Mouse (Mus musculus) left cerebral cortex, adult 18-20 months (tissue): ENCODE measurements around the gene Olfr1313. TPM values are rescaled to one million over a fixed set of nuclear protein-coding genes. Genes with fewer than 3 reads are reported as not detected.
"Not testable (repeated sequence)": the region's sequence is repeated elsewhere in the genome, so short reads cannot be mapped to it uniquely, and the experiment has no call there.

Source experiments
- DNase-seq, 2 experiments: peaks; one replicate each; pipeline ENCODE4 v3.0.0; 2021 to 2022; ENCODE audit warnings: low spot score in 2 of 2, mixed read lengths in 1 of 2
- long read RNA-seq, 2 experiments: library from polyadenylated mRNA; stranded (forward); transcript quantifications; one replicate each; pipeline ENCODE4 v2.0.0; 2021
- total RNA-seq, 2 experiments: library from RNA; stranded (reverse); gene quantifications; 2 replicates each; pipeline ENCODE4 v1.2.3; 2021

Gene Olfr1313
- total RNA-seq = not detected
- long read RNA-seq, experiment 1 = 0 reads
- long read RNA-seq, experiment 2 = 0 reads

GRCm38 (mm10) chr2:112077743-112078142, at the start of gene Olfr1313:
TSS of gene Olfr1313 (minus strand) at chr2:112077843.
- no peak for DNase-seq

DNA sequence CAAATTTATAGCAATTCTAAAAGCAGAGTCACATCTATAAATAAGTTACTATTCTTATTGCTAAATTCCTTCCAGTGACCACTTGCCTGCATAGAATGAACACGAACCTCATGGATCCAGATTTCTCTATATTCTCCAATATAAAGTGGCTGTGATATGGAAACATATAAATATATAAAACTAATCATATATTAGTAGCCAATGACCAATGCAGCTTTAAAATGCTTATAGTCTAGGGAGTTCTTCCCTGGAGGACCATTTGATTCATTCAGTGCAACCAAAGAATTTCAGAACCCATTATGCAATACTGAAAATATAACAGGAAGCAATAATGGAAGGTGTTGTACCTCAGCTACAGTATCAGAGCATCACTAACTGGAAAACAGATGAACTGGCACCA, 37.7 kb upstream of the Olfr1313 start, which contains the start of gene Olfr1315-ps1:
Gene Olfr1315-ps1 (minus strand): TSS at position 101 of the 400 bp plus-strand sequence.
- DNase-seq = no peak

- no peak for DNase-seq
These were observed 19.0 kb upstream of the Olfr1313 start, which contains the start of gene Olfr1314 for GRCm38 (mm10) chr2:112096681-112097080. TSS of gene Olfr1314 (minus strand) at chr2:112096781.

- no peak for DNase-seq
These were observed 27.5 kb downstream of the Olfr1313 start, which contains the start of gene Olfr1312 for GRCm38 (mm10) chr2:112050138-112050537. TSS of gene Olfr1312 (minus strand) at chr2:112050238.

DNA sequence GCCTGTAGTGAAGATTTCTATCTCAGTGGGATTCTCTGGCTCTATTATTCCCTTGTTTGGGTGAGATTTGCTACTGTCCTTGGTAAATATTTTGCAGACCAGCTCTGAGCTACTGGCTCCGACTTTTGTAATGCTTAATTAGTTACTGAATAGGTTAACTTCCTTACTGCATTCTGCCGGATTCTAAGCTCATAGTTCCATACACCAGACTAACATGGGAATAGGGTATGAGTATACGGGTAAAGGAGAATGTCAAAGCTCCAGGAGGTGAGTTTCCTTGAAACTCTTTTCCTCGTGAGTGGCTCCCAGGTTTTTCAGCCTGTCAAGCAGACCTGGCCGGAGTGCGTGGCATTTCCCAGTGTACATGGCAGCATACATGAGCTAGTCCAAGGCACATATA, 50.7 kb downstream of the Olfr1313 start:
- not testable (repeated sequence) for DNase-seq

GRCm38 (mm10) chr2:112024312-112024711, 53.3 kb downstream of the Olfr1313 start, which contains the start of gene Olfr1311:
TSS of gene Olfr1311 (minus strand) at chr2:112024412.
- DNase-seq = no peak

Other genes starting within 250 kb of the Olfr1313 start
- not detected for gene Olfr1305, start 200.7 kb downstream of the Olfr1313 start, total RNA-seq
- gene Olfr1306, start 161.6 kb downstream of the Olfr1313 start, total RNA-seq = not detected
- not detected for gene Olfr1307, start 128.4 kb downstream of the Olfr1313 start, total RNA-seq
- gene Olfr1308, start 112.9 kb downstream of the Olfr1313 start, total RNA-seq = not detected
- not detected for gene Olfr1309, start 87.6 kb downstream of the Olfr1313 start, total RNA-seq
- gene Olfr1310, start 65.1 kb downstream of the Olfr1313 start, total RNA-seq = not detected
- gene Olfr1311, start 53.4 kb downstream of the Olfr1313 start, total RNA-seq = not detected
- gene Olfr1312, start 27.6 kb downstream of the Olfr1313 start, total RNA-seq = not detected
- not detected for gene Olfr1314, start 18.9 kb upstream of the Olfr1313 start, total RNA-seq
- gene Olfr1315-ps1, start 37.6 kb upstream of the Olfr1313 start, total RNA-seq = not detected
- gene Olfr1316, start 57.1 kb upstream of the Olfr1313 start, total RNA-seq = not detected
- gene Olfr1317, start 62.5 kb upstream of the Olfr1313 start, total RNA-seq = not detected
- not detected for gene Olfr1318, start 76.4 kb upstream of the Olfr1313 start, total RNA-seq
- 100 to 1,000 TPM; 141 to 158 TPM for gene Lpcat4, start 161.6 kb upstream of the Olfr1313 start, total RNA-seq
- not detected for gene Nutm1, start 181.4 kb upstream of the Olfr1313 start, total RNA-seq
- gene Nop10, start 184.1 kb upstream of the Olfr1313 start, total RNA-seq = 10 to 100 TPM; 48.6 to 56.9 TPM
- gene Slc12a6, start 188.0 kb upstream of the Olfr1313 start, total RNA-seq = 100 to 1,000 TPM; 115 to 123 TPM
- gene Gm21985, start 188.5 kb upstream of the Olfr1313 start, total RNA-seq = 1 to 10 TPM; 2.8 to 3.5 TPM